Mouse (Mus musculus): ENCODE measurements around the gene Myadm.

DNA sequence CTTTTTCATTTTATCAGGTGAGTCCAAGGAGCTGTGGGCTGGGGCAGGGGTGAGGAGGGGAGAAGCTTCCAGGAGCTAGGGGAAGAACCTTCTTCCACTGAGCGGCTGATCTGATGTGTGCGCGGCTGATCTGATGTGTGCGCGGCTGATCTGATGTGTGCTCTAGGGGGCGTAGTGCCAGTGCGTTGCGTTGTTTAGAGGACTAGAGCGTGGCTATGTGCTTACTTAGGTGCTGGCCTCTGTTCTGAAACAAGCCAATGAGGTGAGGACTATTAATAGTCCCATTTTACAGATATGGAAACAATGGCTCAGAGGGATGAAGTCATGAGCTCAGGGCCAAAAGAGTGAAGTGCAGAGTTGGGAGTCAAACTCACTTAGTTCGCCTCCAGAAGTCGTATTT lies 50.1 kb downstream of the Myadm start:
- no peak for TF ChIP-seq CTCF (IDR thresholded peaks at IDR 0.05; ENCODE audit: insufficient read depth, low read depth, low read length)
- TF ChIP-seq POLR2A (IDR thresholded peaks at IDR 0.05; ENCODE audit: insufficient read depth, low read depth, low read length), result no peak
